Mouse (Mus musculus) CD8-positive naive resting alpha-beta T cell, adult 57 days (primary cell): ENCODE data around the gene Ybx1. TPM values are rescaled to one million over a fixed set of nuclear protein-coding genes. Genes with fewer than 3 reads are reported as not detected.

ENCODE experiments used
- total RNA-seq: library from RNA; stranded (reverse); gene quantifications from one replicate; pipeline ENCODE4 v1.2.4, GENCODE M21; 2023

Ybx1 gene
- 331 TPM for total RNA-seq

GRCm38 (mm10) chr4:119294415-119295133 is at the start of gene Ybx1:
Gene Ybx1, minus strand, starts transcription at chr4:119294604.

GRCm38 (mm10) chr4:119320131-119320830 is 25.9 kb upstream of the Ybx1 start, which contains the start of gene Ppih:
Gene Ppih, minus strand, starts transcription at chr4:119320546.

GRCm38 (mm10) chr4:119255351-119255750 is 39.1 kb downstream of the Ybx1 start, which contains the start of gene Cldn19:
Gene Cldn19, plus strand, starts transcription at chr4:119255414.

GRCm38 (mm10) chr4:119232410-119233255 is 61.8 kb downstream of the Ybx1 start, which contains the start of the genes AU022252 and P3h1:
Gene AU022252, minus strand, starts transcription at chr4:119232712.
Gene P3h1, plus strand, starts transcription at chr4:119232915.

Other genes with a start within 250 kb of the Ybx1 start
- 37.1 TPM for gene Slc2a1, start 185.9 kb downstream of the Ybx1 start, total RNA-seq
- gene Zfp691, start 120.4 kb downstream of the Ybx1 start, total RNA-seq = 5.1 TPM
- gene Ermap, start 104.6 kb downstream of the Ybx1 start, total RNA-seq = 0.86 TPM
- gene Svbp, start 99.3 kb downstream of the Ybx1 start, total RNA-seq = 20.9 TPM
- not detected for gene Tmem269, start 76.4 kb downstream of the Ybx1 start, total RNA-seq
- gene AU022252, start 61.9 kb downstream of the Ybx1 start, total RNA-seq = 7.8 TPM
- 5.3 TPM for gene P3h1, start 61.7 kb downstream of the Ybx1 start, total RNA-seq
- not detected for gene Cldn19, start 39.2 kb downstream of the Ybx1 start, total RNA-seq
- 27.8 TPM for gene Ppih, start 25.9 kb upstream of the Ybx1 start, total RNA-seq
- 6.2 TPM for gene Ccdc30, start 120.9 kb upstream of the Ybx1 start, total RNA-seq
- 10.3 TPM for gene Ppcs, start 127.8 kb upstream of the Ybx1 start, total RNA-seq
- not detected for gene Zmynd12, start 128.2 kb upstream of the Ybx1 start, total RNA-seq
- 0.70 TPM for gene Rimkla, start 198.0 kb upstream of the Ybx1 start, total RNA-seq
- 75.0 TPM for gene Foxj3, start 242.4 kb upstream of the Ybx1 start, total RNA-seq
- 8.1 TPM for gene Frg2f1, start 244.9 kb upstream of the Ybx1 start, total RNA-seq